Mouse (Mus musculus) layer of hippocampus, postnatal 10 days (tissue): ENCODE results near the gene Wdr90. TPM values are rescaled to one million over a fixed set of nuclear protein-coding genes. Genes with fewer than 3 reads are reported as not detected.

Source experiments
- DNase-seq, 2 experiments: peaks; one replicate each; pipeline ENCODE4 v3.0.0; 2021; ENCODE audit warnings: low spot score in 2 of 2
- total RNA-seq, 2 experiments: library from RNA; stranded (reverse); gene quantifications; 2 replicates each; pipeline ENCODE4 v1.2.3; 2021

Wdr90 gene
- total RNA-seq, 2 experiments from 2014 or later, result 25.4 to 37.8 TPM

DNA sequence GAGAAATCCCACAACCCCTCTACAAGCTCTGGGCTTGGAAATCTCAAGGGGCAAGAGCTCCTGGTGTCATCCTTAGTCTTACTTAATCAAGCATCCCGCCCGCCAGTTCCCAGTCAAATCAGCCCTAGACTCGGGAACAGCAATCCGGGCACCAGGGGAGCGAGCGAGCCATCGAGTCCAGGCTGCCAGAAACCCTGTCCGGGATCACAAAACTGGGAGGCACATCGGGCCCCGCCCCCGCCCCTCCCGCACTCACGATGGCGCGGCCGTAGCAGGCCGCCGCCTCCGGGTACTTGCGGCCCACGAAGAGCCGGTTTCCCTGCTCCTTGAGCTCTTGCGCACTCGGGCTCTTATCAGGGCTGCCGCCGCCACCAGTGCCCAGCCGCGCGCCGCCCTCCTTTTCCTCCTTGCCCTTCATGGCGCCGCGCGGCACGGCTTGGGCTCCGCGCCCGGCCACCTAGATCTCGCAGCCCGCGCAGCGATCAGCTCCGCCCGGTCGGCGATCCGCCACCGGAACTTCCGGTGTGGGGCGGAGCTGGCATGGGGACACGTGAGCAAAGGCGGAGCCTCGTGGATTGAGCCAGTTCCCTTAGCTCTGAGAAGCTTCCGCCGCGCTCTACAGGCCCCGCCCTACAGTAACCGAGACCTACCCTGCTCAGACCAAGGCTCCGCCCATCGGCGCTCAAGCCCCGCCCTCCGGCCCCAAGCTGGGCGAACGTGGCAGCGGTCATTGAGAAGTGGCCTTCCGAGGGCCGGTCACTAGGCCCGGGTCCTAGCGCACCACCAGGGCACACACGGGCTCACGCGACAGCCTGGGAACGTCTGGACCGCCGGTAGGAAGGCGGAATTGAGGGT lies 28.6 kb downstream of the Wdr90 start:
- peak; percentile 99 for DNase-seq

DNA sequence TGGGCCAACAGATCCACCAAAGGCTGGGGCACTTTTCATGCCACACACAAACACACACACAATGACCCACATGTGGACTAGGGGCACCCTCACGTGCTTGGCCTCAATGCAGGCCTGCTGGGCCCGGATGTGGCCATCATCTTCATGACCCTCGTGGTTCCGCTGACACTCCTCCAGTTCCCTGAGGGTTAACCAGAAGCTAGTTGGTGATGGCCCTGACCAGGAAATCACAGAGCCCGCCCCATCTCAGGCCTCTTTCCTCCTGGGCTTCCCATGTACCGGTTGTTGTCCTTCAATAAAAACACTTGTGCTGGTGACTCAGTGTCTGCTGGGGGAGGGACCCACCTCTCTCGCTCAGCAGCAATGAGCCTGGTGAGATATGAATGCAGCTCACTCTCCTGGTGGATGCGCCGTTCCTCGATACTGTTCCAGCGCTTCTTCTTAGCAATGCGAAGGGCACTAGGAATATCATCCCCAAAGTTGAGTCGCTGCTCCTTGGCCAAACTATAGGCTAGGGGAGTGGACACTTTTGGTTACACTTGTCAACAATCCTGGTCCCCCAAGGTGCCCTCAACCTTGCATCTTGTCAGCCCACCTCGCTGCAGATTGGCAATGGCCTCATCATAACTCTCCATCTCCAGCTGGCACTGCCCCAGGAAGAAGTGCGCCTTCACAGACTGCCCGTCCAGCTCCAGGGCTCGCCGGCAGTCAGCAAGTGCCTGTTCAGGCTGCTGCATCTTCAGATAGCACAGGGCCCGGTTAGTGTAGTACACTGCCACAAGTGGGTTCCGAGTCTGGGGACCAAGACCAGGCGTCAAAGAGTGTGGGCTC lies 29.6 kb downstream of the Wdr90 start:
- DNase-seq, result peak in 1 of 2 experiments; percentile 48

DNA sequence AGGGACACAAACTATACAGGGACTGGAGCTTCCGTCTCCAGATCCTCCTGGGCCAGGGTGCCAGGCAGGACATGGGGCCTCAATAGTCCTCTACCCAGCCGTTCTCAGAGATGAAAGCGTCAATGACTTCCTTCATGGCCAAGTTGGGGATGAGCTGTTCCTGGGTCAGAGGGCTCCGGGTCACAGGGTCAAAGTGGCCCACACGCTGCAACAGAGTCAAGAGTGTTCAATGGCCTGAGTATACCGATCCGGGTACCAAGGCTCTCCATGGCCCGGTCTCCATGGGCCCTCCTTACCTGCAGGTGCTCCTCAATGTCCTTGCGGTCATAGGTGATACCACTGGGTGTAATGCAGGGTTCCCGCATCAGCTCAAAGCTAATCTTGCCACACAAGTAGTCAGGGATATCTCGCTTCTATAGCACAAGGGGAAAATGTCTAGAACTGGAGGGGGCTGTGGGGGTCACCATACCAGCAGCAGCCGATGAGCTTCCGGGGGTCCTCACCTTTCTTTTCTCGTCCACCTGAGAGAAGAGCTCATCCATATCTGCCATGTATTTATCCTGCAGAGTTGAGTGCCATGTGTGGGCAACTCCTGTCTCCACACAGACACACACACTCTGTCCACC lies 30.4 kb downstream of the Wdr90 start:
- DNase-seq, result no peak

DNA sequence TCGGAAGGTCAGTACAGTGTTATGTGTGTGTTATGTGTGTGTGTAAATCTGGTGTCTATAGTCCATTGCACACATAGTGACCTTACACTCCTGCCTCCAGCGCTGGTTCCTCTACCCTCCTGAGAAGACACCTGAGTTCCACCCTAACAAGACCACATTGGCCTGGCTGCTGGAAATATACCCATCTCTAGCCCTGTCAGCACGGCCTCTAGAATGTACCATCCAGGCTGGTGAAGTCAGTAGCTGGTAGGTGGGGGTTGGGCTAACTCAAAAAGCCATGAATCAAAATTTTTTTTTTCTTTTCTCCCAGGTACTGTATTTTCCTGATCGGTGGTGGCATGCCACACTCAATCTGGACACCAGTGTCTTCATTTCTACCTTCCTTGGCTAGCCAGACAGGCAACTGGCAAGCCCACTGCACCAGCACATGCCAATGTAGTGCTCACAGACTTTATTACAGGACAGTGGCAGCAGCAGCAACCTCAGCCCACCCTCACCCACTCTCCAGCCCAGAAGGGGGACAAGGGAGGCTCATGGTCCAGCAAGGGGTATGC lies 31.0 kb downstream of the Wdr90 start:
- no peak for DNase-seq

DNA sequence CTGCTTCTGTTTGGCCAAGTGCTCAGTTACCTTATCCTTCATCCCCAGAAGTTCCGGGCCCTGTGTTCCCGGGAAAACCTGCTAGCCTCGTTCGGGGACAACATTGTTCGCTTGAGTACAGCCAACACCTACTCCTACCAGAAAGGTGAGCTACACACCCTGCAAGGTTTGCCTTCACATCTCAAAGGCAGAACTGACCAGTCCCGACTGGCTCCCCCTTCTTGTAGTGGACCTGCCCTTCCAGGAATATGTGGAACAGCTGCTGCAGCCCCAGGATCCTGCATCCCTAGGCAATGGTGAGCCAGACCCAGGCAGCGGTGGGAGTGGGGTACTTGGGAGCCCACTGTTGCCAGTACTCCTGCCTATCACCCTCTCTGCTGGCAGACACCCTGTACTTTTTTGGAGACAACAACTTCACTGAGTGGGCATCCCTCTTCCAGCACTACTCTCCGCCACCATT lies 31.7 kb downstream of the Wdr90 start:
- DNase-seq, result no peak

DNA sequence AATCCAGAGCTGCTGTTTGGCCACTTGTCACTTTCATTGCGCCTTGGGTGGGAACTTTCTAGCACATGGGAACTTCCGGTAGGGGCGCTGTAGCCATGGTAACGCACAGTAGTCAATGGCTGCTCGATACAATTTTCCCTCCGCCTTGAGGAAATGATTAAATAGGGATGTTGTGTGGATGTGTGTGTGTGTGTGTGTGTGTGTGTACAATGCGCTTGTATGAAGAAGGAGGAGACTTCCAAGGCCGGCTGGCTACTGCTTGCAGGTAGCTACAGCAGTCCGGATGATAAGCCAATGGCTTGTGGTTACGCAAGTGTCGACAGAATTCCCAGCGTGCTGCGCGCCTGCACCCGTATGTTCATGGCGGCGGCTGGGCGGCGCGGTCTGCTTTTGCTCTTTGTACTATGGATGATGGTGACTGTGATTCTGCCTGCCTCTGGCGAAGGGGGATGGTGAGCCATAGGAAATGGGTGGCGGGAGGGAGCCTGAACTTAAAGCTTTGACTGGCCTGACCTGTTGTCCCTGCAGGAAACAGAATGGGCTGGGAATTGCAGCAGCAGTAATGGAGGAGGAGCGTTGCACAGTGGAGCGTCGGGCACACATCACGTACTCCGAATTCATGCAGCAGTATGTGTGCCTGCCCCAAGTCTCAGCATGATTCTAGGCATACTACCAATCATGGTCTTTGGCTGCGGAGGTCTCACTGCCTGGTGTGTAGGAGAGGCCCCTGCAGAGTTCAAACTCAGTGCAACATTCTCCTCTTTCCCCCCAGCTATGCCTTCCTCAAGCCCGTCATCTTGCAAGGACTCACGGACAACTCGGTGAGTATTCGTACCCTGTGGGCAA lies 32.4 kb downstream of the Wdr90 start, which contains the start of gene Jmjd8:
Jmjd8 (plus strand) TSS at position 156 of the 846 bp plus-strand sequence.
- peak; percentile 75 to 83 for DNase-seq

DNA sequence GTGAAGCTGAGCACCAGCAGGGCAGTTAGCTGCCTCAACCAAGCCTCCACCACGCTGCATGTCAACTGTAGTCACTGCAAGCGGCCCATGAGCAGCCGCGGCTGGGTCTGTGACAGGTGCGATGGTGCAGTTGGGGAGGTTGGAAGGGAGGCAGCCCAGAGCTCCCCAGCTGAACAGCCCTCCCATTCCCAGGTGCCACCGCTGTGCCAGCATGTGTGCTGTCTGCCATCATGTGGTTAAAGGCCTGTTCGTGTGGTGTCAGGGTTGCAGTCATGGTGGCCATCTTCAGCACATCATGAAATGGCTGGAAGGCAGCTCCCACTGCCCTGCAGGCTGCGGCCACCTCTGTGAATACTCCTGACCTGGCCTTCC lies 33.1 kb downstream of the Wdr90 start:
- DNase-seq, result no peak

DNA sequence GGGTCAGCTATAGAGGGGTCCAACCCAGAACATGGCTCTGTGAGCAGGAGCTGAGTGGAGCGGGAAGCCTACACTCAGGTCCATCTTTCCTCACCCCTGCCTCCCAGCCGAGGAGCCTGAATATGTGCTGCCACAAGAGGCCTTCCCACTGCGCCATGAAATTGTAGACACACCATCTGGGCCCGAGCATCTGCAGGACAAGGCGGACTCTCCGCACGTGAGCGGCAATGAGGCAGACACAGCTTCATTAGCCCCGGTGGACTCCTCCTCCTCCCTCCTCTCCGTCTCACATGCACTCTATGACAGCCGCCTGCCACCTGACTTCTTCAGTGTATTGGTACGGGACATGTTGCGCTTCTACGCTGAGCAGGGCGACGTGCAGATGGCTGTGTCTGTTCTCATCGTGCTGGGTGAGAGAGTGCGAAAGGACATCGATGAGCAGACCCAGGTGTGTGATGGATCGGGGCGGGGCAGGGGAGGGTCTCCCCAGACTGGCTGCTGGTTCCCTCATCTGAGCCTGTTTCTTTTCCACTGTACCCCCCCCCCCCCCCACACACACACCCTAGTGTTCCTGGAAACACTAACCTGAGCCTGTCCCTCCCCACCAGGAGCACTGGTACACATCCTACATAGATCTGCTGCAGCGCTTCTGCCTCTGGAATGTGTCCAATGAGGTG lies 33.6 kb downstream of the Wdr90 start:
- no peak for DNase-seq

DNA sequence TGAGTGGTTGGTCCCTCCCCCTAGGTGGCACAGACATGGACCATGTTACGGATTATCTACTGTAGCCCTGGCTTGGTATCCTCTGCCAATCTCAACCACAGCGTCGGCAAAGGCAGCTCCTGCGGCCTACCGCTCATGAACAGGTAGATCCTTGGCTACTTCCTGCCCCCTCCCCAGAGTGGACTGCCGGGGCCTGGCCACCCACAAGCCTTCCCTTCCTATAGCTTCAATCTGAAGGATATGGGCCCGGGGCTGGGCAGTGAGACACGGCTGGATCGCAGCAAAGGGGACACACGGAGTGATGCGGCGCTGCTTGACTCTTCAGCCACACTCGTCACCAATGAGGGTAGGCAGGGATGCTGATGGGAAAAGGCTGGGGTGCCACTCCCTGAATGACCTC lies 34.3 kb downstream of the Wdr90 start:
- no peak for DNase-seq

DNA sequence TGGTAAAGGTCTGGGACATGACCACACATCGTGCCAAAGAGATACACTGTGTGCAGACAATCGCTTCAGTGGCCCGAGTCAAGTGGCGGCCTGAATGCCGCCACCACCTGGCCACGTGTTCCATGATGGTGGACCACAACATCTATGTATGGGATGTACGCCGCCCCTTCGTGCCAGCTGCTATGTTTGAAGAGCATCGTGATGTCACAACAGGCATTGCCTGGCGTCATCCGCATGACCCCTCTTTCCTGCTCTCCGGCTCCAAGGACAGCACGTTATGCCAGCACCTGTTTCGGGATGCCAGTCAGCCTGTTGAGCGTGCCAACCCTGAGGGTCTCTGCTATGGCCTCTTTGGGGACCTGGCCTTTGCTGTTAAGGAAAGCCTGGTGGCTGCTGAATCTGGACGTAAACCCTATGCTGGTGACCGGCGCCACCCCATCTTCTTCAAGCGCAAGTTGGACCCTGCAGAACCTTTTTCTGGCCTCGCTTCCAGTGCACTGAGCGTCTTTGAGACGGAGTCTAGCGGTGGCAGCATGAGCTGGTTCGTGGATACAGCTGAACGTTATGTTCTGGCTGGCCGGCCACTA lies 35.2 kb downstream of the Wdr90 start:
- no peak for DNase-seq

DNA sequence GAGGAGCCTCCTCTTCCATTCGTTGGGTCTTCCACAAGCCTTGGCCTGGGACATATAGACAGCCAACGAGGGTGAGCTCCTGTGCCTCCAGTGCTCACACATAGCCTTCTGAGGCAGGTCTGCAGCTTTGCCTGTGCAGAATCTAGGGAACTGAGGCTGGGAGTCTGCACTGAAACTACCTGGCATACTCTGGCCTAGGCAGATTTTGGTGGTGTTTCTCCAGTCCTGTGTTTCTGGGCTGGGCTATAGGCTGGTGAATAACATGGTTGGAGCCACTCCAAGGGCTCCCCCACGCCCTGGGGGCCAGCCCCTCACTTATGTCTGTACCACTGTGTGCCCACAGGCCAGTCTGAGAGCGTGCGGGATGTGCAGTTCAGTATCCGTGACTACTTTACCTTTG lies 36.0 kb downstream of the Wdr90 start:
- no peak for DNase-seq

DNA sequence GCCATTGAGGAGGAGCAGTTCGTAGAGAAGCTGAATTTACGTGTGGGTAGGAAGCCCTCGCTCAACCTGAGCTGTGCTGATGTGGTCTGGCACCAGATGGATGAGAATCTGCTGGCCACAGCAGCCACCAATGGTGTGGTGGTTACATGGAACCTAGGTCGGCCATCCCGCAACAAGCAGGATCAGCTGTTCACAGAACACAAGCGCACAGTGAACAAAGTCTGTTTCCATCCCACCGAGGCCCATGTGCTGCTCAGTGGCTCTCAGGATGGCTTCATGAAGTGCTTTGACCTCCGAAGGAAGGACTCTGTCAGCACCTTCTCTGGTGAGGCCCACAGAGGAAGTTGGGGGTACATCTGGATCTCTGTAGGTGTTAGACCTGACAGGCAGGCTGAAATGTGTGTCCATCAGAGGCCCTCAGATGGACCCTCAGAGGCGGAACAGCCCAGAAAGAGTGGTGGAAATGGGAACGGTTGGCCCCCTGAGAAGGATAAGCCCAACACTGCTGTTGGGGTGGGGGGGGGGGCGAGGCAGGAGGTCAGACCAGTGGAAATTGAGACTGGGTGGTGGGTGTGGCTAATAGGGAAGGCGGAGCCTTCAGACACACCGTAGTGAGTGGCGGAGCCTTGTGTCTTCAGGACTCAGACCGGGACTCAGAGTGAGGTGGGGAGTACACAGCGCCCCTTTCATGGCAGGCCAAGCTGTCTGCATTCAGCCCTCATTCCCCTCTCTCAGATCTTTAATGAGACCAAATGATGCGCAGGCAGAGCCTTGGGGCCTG lies 36.7 kb downstream of the Wdr90 start:
- DNase-seq, result no peak

DNA sequence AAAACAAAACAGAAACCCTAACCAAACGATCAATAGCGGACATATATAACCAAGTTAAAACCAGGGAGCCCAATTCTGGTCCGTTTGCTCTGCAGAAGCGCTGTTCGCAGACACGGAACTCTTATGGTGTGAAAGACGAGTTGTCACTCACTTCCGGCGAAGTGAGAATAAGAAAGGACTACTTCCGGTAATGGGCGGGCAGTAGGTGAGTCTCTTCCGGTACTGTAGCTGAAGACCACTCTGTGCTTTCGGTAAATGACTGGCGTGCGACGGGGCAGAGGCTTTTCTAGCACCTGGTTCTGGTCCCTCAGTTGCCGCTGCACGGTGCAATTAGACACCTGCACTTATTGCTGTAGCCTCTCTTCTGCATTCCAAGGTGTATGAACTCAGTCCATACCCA lies 37.8 kb downstream of the Wdr90 start, which contains the start of gene Wdr24:
Wdr24 (plus strand) TSS at position 176 of the 400 bp plus-strand sequence.
- DNase-seq, result peak; percentile 83 to 87

DNA sequence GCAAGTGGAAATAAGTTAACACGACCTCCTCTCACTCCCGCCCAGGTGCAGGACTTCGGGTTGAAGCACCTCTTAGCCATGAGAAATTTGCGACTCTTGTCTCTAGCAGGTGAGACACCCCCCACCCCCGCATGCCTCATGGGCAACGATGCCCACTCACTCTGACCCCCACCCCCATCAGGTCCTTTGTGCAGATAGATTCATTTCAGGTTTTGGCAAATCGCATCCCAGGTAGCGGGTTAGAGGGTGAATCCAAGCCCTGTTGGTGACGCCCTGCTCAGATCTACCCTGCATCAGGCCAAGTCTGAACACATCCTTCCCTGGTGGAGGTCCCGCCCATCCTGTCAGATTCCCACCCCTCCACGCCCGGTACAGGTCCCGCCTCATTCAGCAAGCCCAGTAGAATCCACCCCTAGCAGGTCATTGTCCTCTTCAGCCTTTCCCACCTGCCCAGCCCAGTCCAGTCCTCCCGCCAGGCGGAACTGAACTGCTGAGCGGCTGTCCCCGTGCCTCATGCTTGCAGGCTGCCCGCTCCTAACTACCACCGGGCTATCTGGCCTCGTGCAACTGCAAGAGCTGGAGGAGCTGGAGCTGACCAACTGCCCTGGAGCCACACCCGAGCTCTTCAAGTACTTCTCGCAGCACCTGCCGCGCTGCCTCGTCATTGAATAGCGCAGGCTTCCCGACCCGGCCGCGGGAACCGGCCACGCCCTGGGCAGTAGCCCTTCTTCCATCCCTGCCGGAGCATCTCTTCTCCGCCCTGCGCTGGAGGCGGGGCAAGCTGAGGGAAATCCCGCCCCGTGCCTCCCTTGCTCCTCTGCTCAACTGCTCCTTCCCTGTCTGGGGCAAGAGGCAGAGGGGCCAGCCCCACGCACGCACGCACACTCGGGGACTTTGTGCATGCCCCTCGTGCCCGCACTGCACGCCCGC lies 42.2 kb downstream of the Wdr90 start:
- DNase-seq, result no peak

DNA sequence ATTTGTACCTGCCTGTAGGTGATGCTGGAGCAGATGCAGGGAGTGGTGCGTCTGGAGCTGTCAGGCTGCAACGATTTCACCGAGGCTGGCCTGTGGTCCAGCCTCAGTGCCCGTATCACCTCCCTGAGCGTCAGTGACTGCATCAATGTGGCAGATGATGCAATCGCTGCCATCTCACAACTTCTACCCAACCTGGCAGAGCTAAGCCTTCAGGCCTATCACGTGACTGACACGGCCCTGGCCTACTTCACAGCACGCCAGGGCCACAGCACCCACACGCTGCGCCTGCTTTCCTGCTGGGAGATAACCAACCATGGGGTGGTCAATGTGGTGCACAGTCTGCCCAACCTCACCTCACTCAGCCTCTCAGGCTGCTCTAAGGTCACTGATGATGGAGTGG lies 43.6 kb downstream of the Wdr90 start:
- no peak for DNase-seq

DNA sequence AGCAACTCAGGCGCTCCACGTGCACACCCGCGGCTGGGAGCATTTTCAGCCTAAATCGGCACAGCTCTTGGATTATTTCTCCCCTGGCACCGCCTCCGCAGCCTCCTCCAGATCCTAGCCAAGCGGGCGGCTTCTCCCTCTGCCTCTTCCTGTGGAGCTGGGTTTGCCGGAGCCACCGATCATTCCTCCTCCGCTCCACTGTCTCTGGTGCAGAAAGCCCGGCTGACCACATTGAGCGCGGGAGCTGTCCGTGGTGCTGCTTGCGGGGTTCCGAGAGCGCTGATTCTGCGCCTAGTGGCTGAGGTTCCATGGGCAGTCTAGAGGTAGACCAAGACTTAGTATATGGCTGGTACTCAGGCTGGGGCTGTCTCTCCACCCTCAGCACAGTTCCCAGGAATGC lies 47.8 kb downstream of the Wdr90 start:
- DNase-seq, result peak; percentile 81 to 85

DNA sequence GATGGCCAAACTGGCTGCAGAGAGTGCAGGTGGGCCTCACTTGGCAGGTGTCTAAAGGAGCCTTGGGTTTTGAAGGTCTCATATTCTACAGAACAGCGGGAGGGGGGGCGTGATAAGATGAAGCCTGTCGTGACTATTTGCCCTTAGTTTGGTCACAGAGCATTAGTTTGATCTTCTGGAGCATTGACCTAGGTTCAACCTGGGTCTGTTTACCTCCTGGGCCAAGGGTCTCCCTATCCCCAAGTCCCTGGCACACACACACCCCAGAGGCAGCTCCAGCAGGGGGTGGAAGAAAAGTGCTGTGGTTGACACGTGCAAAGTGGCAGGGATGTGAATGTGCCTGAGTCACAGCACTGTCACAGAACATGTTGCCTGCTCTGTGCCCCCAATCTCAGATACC lies 50.4 kb downstream of the Wdr90 start:
- no peak for DNase-seq
